Mouse (Mus musculus) stomach, embryonic 14.5 days (tissue): ENCODE measurements around the gene Gm13199. TPM values are rescaled to one million over a fixed set of nuclear protein-coding genes. Genes with fewer than 3 reads are reported as not detected.

Source experiments
- polyA plus RNA-seq: library from polyadenylated mRNA; unstranded; fragments of >200 nt; fragmentation: Nextera tagmentation; extraction: Ambion mirVana; gene quantifications from 2 replicates; pipeline ENCODE4 v1.2.1, GENCODE M21; 2014

The Gm13199 gene
- polyA plus RNA-seq, 1 experiment from 2014 or later: 2.0 TPM

Other genes with a start within 250 kb of the Gm13199 start
- gene Camk1d, start 148.4 kb downstream of the Gm13199 start, polyA plus RNA-seq: 19.1 and 20.5 TPM in 2 replicates
- gene Nudt5, start 17.9 kb downstream of the Gm13199 start, polyA plus RNA-seq: 71.0 and 73.0 TPM in 2 replicates
- gene Cdc123, start 17.8 kb downstream of the Gm13199 start, polyA plus RNA-seq: 277 and 302 TPM in 2 replicates
- gene Sec61a2, start 32.5 kb upstream of the Gm13199 start, polyA plus RNA-seq: 90.0 and 99.8 TPM in 2 replicates
- gene Dhtkd1, start 79.9 kb upstream of the Gm13199 start, polyA plus RNA-seq: 3.6 TPM in 2 replicates
- gene Upf2, start 88.5 kb upstream of the Gm13199 start, polyA plus RNA-seq: 13.7 and 14.6 TPM in 2 replicates